Mouse (Mus musculus) heart, postnatal 25 days (tissue): Measurements from ENCODE around the gene Rcc2. TPM values are rescaled to one million over a fixed set of nuclear protein-coding genes. Genes with fewer than 3 reads are reported as not detected.

Experiments
- DNase-seq: peaks from one replicate; pipeline ENCODE4 v3.0.0; 2022; ENCODE audit warnings: low spot score
- intact Hi-C: fragments of 180-260 bp; cut with DNase I; formaldehyde crosslinking; loops from one replicate; pipeline ENCODE4 v1.15.1; 2025
- total RNA-seq, 2 experiments: library from RNA; stranded (reverse); gene quantifications; 2 replicates each; pipeline ENCODE4 v1.2.3; 2021

Rcc2 gene
- total RNA-seq, 2 experiments from 2014 or later = 15.0 to 15.3 TPM

GRCm38 (mm10) chr4:140707615-140708014 is 7.3 kb downstream of the Rcc2 start:
- DNase-seq = no peak
- intact Hi-C loops = no loop called here

- intact Hi-C loops = no loop called here
- DNase-seq = no peak
These were observed 8.1 kb downstream of the Rcc2 start for GRCm38 (mm10) chr4:140708297-140708927.

- intact Hi-C loops = no loop called here
- DNase-seq = no peak
These were observed 8.8 kb downstream of the Rcc2 start for GRCm38 (mm10) chr4:140709111-140709510.

- no peak for DNase-seq
- intact Hi-C loops = no loop called here
These were observed 9.3 kb downstream of the Rcc2 start for GRCm38 (mm10) chr4:140709617-140710016.

GRCm38 (mm10) chr4:140710781-140711180 is 10.4 kb downstream of the Rcc2 start:
- intact Hi-C loops = no loop called here
- DNase-seq = no peak

- intact Hi-C loops = no loop called here
- no peak for DNase-seq
These were observed 11.0 kb downstream of the Rcc2 start for GRCm38 (mm10) chr4:140711360-140711759.

GRCm38 (mm10) chr4:140713480-140714365 is 13.4 kb downstream of the Rcc2 start:
- DNase-seq = peak; percentile 85
- intact Hi-C loops = loop anchor here (1.0 to 2.0 kb wide), 2 partner anchors 34 to 121 kb away; no protein-coding TSS in a partner anchor

GRCm38 (mm10) chr4:140714586-140714985 is 14.2 kb downstream of the Rcc2 start:
- intact Hi-C loops = loop anchor here (2.0 kb wide), 1 partner anchor 122 kb away; no protein-coding TSS in a partner anchor
- no peak for DNase-seq

- intact Hi-C loops = no loop called here
- DNase-seq = no peak
These were observed 16.7 kb downstream of the Rcc2 start for GRCm38 (mm10) chr4:140716994-140717393.

- intact Hi-C loops = no loop called here
- DNase-seq = no peak
These were observed 18.1 kb downstream of the Rcc2 start for GRCm38 (mm10) chr4:140718436-140718835.

GRCm38 (mm10) chr4:140720091-140720490 is 19.8 kb downstream of the Rcc2 start:
- DNase-seq = no peak
- intact Hi-C loops = no loop called here

- intact Hi-C loops = no loop called here
- no peak for DNase-seq
These were observed 21.7 kb downstream of the Rcc2 start for GRCm38 (mm10) chr4:140721968-140722490.

- intact Hi-C loops = no loop called here
- DNase-seq = no peak
These were observed 22.4 kb downstream of the Rcc2 start for GRCm38 (mm10) chr4:140722710-140723109.

GRCm38 (mm10) chr4:140723192-140723591 is 22.9 kb downstream of the Rcc2 start:
- intact Hi-C loops = no loop called here

GRCm38 (mm10) chr4:140723801-140724200 is 23.5 kb downstream of the Rcc2 start:
- no peak for DNase-seq
- intact Hi-C loops = loop anchor here (2.0 kb wide), 2 partner anchors 179 to 233 kb away; no protein-coding TSS in a partner anchor

More at GRCm38 (mm10) chr4:140723192-140723591, 22.9 kb downstream of the Rcc2 start:
- no peak for DNase-seq

- intact Hi-C loops = loop anchor here (2.0 kb wide), 2 partner anchors 178 to 232 kb away; no protein-coding TSS in a partner anchor
- DNase-seq = no peak
These were observed 24.4 kb downstream of the Rcc2 start for GRCm38 (mm10) chr4:140724739-140725138.

- intact Hi-C loops = no loop called here
- DNase-seq = no peak
These were observed 26.6 kb downstream of the Rcc2 start for GRCm38 (mm10) chr4:140726907-140727306.

- intact Hi-C loops = no loop called here
These were observed 31.3 kb downstream of the Rcc2 start for GRCm38 (mm10) chr4:140731654-140732053.

GRCm38 (mm10) chr4:140732871-140733270 is 32.5 kb downstream of the Rcc2 start:
- DNase-seq = no peak
- intact Hi-C loops = no loop called here

More at GRCm38 (mm10) chr4:140731654-140732053, 31.3 kb downstream of the Rcc2 start:
- no peak for DNase-seq

GRCm38 (mm10) chr4:140740655-140741054 is 40.3 kb downstream of the Rcc2 start:
- intact Hi-C loops = no loop called here
- no peak for DNase-seq

GRCm38 (mm10) chr4:140741401-140741800 is 41.1 kb downstream of the Rcc2 start:
- intact Hi-C loops = no loop called here

More at GRCm38 (mm10) chr4:140741401-140741800, 41.1 kb downstream of the Rcc2 start:
- DNase-seq = no peak
